Mouse (Mus musculus): ENCODE results near the gene Ncaph2. TPM values are rescaled to one million over a fixed set of nuclear protein-coding genes. Genes with fewer than 3 reads are reported as not detected.
A peak's percentile ranks its signal among the peaks of the same experiment; 100 is the strongest.

The Ncaph2 gene
- 146 and 162 TPM in 2 replicates for polyA plus RNA-seq (2015; fragmentation: Nextera tagmentation; extraction: Ambion mirVana)

DNA sequence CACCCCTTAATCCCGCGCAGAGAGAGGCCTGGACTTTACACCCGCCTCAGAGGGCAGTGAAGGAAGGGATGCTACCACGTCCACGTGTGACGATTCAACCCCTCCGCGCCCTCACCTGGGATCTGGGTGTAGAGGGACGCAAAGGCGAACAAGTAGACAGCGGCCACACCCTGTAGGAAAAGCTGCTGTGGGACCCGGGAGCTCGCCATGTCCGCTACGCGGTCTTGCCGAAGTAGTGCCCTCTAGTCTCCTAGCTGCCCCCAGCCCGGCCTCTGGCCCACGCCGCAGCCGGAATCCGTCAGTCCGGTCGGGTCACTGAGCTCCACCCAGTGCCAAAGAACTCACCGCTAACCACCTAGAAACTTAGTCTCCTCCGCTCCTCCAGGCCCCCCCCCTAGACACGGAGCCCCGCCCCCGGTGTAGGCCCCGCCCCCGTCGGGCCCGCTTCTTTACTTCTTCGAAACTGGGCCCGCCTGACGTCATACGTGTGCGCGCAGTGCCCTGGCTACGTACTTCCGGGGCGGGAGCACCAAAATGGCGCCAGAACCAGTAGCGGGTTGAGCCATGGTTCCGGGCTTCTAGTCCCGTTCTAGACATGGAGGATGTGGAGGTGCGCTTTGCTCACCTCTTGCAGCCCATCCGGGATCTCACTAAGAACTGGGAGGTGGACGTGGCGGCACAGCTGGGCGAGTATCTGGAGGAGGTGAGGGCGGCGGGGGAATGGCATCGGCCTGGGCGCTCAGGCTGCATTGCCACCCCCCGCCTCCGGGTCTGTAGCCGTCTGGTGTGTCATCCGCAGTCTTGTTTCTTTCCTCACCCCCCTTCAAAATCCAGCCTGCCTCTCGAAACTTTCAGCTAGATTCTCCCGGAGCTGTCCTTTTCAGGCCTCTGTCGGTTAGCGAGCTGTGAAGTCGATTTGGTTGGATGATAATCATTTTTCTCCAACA lies at the start of gene Ncaph2, which contains the start of gene Lmf2:
Ncaph2 (plus strand) TSS at position 479 of the 947 bp plus-strand sequence.
Lmf2 (minus strand) TSS at position 419 of the 947 bp plus-strand sequence.
- WGBS: under 1% methylated on average over 64 of the region's 64 CpGs
- peaks cover 46% of the 10 kb centered on the region for H3K36me3 ChIP-seq

DNA sequence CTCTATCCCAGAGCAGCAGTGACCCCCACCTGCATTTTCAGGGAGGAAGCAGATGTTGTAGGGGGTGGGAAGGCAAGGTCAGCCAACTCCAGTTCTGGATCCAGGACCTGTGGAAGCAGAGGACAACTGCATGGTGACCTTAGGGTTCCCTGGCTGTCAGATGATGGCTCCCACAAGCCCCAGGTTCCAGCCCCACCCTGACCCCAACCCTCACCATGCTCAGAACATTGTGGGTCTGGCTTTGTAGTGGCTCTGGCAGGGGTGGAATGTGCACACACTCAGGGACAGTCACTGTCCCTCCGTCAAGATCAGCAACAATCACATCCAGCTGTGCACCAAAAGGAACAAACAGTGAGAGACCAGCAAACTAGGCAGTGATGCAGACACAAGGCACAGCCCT lies 49.6 kb upstream of the Ncaph2 start:
- no peak overlapping the region for H3K9ac ChIP-seq
- no peaks in the 10 kb centered on the region for H3K27me3 ChIP-seq
- WGBS: 57% methylated on average over 1 of the region's 1 CpGs
- H3K4me2 ChIP-seq (replicated peaks): no peak overlapping the region
- ATAC-seq (ENCODE audit: low FRiP score, low read depth): no peak
- peaks cover 7% of the 10 kb centered on the region for H3K4me1 ChIP-seq
- no peaks in the 10 kb centered on the region for H3K9me3 ChIP-seq
- H3K36me3 ChIP-seq: peaks cover 70% of the 10 kb centered on the region
- no peak overlapping the region for H3K27ac ChIP-seq
- H3K4me3 ChIP-seq: no peak overlapping the region

More for the DNA sequence above, at the start of gene Ncaph2, which contains the start of gene Lmf2:
- Histone ChIP-seq H3K4me2 (replicated peaks) (peak within 1 kb of the TSS; percentile 85), H3K4me3 (peak within 1 kb of the TSS; percentile 85), H3K27ac (peak within 1 kb of the TSS; percentile 91), H3K9ac (peak within 1 kb of the TSS; percentile 88), H3K27me3 (no peaks in the 10 kb centered on the region), H3K9me3 (no peaks in the 10 kb centered on the region), H3K4me1 (peaks cover 35% of the 10 kb centered on the region)
- peak; percentile 92 for ATAC-seq (ENCODE audit: low FRiP score, low read depth)

DNA sequence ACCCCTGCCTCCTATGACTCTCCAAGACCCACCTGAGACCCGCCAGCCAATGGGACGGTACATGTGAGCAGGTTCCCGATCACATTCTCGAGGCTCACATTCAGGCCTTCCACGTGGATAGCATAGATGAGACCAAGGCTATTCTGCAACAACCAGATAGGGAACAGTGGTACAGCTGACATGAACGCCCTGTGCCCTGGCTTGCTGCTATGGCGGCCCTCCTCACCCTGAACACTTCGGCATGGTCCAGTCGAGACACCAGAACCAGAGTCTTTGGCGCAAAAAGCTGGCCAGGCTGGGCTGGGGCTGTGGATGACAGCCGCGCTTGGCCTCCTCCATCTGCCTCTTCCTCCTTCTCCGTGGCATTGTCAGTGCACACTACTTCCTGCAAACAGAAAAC lies 48.1 kb upstream of the Ncaph2 start:
- Histone ChIP-seq H3K4me3 (no peak overlapping the region), H3K27ac (no peak overlapping the region), H3K36me3 (peaks cover 55% of the 10 kb centered on the region), H3K9ac (no peak overlapping the region), H3K4me2 (replicated peaks) (no peak overlapping the region), H3K27me3 (no peaks in the 10 kb centered on the region), H3K4me1 (peaks cover 8% of the 10 kb centered on the region), H3K9me3 (no peaks in the 10 kb centered on the region)
- WGBS: 93% methylated on average over 13 of the region's 13 CpGs
- no peak for ATAC-seq (ENCODE audit: low FRiP score, low read depth)

DNA sequence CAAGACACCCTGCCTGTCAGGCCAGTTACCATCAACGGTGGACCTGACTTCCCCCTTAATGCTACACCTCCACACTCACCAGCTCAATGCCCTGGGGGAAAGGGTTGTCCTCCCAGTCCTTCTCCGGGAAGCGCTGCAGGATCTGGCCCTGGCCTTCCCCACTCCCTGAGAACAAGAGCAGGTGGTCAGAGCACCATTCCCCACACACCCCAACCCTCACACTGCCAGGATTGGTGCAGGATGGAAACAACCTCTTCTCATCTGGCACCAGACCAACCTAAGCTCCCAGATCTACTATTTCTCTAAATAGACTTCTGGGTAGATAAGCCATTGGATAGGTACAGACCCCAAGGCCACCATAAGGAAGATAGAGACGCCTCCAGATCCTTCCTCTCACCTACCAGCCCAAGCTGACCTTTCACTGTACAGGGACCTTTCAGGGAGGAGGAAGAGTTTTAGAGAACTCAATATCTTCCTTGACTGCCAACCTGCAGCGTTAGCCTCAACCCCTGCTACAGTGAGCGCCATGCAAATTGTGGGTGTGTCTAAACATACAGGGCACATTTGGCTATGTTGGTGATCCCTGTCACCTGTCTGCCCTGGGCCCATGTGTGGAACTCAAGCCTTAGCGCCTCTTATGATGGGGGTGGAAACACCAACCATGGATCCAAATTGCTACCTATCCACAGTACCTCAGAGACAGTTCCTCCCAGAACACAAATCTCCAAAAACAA lies 46.9 kb upstream of the Ncaph2 start:
- Histone ChIP-seq H3K9me3 (no peaks in the 10 kb centered on the region), H3K27ac (no peak overlapping the region), H3K9ac (no peak overlapping the region), H3K36me3 (peaks cover 44% of the 10 kb centered on the region), H3K4me1 (peaks cover 19% of the 10 kb centered on the region), H3K27me3 (no peaks in the 10 kb centered on the region), H3K4me2 (replicated peaks) (no peak overlapping the region), H3K4me3 (no peak overlapping the region)
- WGBS: 80% methylated on average over 7 of the region's 7 CpGs
- no peak for ATAC-seq (ENCODE audit: low FRiP score, low read depth)

DNA sequence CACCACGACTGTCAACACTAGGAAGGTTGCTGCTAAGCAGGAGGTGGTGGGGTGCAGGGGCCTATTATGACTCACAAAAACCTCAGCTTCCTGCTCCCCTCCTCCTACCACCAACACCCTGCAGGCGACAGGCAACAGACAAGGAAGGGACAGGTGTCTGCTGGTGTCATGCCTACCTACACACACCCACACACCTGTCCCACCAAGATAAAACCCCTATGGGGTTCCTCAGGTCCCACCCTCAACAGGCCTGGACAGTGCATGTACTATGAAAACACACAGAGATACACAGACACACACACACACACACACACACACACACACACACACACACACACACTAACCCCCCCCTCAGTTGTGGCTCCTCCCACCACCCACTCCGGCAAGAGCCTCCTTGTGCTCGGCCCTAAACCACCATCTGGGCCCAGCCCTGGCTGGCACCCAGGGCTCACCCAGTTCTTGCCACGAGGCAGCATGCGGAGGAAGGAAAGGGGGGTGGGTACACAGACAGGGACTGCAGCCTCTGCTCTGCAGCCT lies 45.5 kb upstream of the Ncaph2 start:
- Histone ChIP-seq H3K9me3 (no peaks in the 10 kb centered on the region), H3K4me2 (replicated peaks) (no peak overlapping the region), H3K4me1 (peaks cover 28% of the 10 kb centered on the region), H3K36me3 (peaks cover 30% of the 10 kb centered on the region), H3K27ac (no peak overlapping the region), H3K9ac (no peak overlapping the region), H3K4me3 (no peak overlapping the region), H3K27me3 (no peaks in the 10 kb centered on the region)
- 72% methylated on average over 6 of the region's 6 CpGs for WGBS
- no peak for ATAC-seq (ENCODE audit: low FRiP score, low read depth)

DNA sequence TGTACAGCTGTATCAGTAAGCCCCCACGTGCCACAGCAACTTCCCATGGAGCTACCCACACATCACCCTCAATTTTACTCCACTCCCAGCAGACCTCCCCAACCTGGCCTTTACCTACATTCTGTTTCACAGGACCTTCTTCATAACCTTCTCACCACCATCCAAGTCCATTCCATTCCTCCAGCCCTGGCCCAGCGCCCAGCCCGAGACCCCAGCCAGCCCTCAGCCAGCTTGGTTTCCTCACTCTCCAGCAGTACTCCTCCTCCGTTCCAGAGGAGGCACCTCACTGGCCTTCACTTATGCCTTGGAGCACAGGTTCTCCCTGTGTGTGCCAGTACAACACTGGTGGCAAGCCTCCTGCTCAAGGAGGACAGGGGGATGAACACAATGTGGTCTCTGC lies 42.2 kb upstream of the Ncaph2 start:
- Histone ChIP-seq H3K4me2 (replicated peaks) (peak overlapping the region; percentile 91), H3K4me3 (peak overlapping the region; percentile 94), H3K27me3 (no peaks in the 10 kb centered on the region), H3K4me1 (peaks cover 28% of the 10 kb centered on the region), H3K27ac (no peak overlapping the region), H3K36me3 (no peaks in the 10 kb centered on the region), H3K9me3 (no peaks in the 10 kb centered on the region), H3K9ac (peak overlapping the region; percentile 48; the same call in 1 of the 2 replicates)
- no peak for ATAC-seq (ENCODE audit: low FRiP score, low read depth)
- WGBS: 75% methylated on average over 4 of the region's 4 CpGs

DNA sequence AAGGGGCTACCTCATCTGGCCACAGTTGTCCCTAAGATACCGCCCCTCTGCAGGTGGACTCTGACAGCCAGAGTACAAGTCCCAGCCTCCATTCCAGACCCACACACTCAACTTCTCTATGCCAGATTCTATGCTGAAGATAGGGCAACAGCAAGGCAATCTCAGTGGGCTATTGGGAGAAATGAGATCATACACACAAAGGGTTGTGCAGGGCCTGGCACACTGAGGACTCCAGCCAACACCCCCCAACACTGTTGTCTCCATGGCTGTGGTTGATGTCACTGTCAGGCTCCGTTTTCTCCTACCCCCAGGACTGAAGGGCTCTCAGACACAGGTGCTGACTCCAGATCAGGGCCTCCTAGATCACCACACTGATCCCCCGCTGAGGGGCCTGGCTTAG lies 41.4 kb upstream of the Ncaph2 start:
- ATAC-seq (ENCODE audit: low FRiP score, low read depth): no peak; the same call in 1 of the 2 replicates
- no peaks in the 10 kb centered on the region for H3K9me3 ChIP-seq
- H3K36me3 ChIP-seq: no peaks in the 10 kb centered on the region
- no peak overlapping the region for H3K27ac ChIP-seq
- no peaks in the 10 kb centered on the region for H3K27me3 ChIP-seq
- peak overlapping the region; percentile 94 for H3K4me3 ChIP-seq
- 29% methylated on average over 3 of the region's 3 CpGs for WGBS
- H3K4me1 ChIP-seq: peaks cover 28% of the 10 kb centered on the region
- peak overlapping the region; percentile 92 for H3K9ac ChIP-seq
- peak overlapping the region; percentile 91 for H3K4me2 ChIP-seq (replicated peaks)

DNA sequence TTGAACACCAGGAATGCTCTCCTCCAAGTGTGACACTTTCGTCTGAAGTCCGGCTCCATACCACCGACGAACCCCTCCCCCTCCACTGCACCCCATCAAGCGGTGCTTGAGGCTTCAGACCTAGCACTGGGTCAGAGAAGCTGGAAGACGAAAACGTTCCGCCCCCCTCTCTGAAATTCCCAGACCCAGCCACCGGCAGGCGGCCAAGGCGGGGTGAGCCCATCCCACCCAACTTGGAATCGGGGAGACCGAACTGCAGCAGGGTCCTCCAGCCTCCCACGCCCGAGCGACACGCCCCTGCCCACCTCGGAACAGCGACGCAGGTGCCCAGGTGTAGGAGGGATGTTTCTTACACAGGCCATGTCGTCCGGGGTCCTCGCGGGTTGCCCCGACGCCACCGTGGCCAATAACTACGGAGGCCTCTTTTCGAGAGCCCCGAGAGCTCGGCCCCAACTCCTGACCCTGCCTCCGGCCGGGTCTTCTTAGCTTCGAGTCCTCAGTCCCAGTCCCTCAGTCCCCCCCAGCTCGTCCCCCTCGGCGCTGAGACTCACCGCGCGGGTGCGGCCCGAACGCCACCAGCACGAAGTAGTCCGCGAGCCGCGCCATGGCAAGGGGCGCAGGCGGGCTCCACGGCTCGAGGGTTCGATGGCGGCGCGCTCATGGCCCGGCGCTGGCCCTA lies 40.9 kb upstream of the Ncaph2 start:
- peak overlapping the region; percentile 91 for H3K4me2 ChIP-seq (replicated peaks)
- H3K4me1 ChIP-seq: peaks cover 28% of the 10 kb centered on the region
- WGBS: under 1% methylated on average over 53 of the region's 58 CpGs
- ATAC-seq (ENCODE audit: low FRiP score, low read depth): peak; percentile 49
- no peaks in the 10 kb centered on the region for H3K27me3 ChIP-seq
- no peak overlapping the region; the same call in 1 of the 2 replicates for H3K27ac ChIP-seq
- no peaks in the 10 kb centered on the region for H3K36me3 ChIP-seq
- H3K9ac ChIP-seq: peak overlapping the region; percentile 92
- H3K9me3 ChIP-seq: no peaks in the 10 kb centered on the region
- peak overlapping the region; percentile 94 for H3K4me3 ChIP-seq

DNA sequence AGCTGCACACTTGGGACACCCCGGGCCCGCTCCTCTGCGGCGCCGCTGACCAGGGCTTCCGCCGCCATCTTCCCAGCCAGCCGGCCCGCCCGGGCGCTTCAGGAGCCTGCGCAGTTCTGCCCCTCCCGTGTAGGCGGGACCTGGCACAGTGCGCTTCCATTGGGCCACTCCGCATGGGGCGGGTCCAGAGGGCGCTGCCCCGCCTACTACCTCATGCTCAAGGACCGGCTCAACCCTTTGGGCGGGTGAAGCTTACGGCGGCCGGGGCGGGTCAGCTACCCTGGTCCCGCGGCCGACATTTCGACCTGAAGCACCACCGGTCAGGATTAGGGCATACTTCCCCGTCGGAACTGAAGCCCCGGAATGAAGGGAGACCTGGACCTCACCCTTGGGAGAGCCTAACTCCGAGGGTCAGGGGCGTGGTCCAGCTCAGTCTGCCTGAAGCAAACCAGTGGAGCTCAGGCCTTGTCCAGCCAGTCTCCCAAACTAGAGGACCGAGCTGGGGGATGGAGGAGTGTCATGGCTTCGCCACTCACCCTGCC lies 40.3 kb upstream of the Ncaph2 start, which contains the start of gene Sbf1:
Sbf1 (minus strand) TSS at position 122 of the 542 bp plus-strand sequence.
- Histone ChIP-seq H3K27me3 (no peaks in the 10 kb centered on the region), H3K36me3 (no peaks in the 10 kb centered on the region), H3K4me2 (replicated peaks) (peak within 1 kb of the TSS; percentile 91), H3K9ac (peak within 1 kb of the TSS; percentile 92), H3K4me1 (peaks cover 27% of the 10 kb centered on the region), H3K9me3 (no peaks in the 10 kb centered on the region), H3K4me3 (peak within 1 kb of the TSS; percentile 94), H3K27ac (peak within 1 kb of the TSS; percentile 15; the same call in 1 of the 2 replicates)
- ATAC-seq (ENCODE audit: low FRiP score, low read depth): peak; percentile 100
- WGBS: 1% methylated on average over 37 of the region's 37 CpGs

DNA sequence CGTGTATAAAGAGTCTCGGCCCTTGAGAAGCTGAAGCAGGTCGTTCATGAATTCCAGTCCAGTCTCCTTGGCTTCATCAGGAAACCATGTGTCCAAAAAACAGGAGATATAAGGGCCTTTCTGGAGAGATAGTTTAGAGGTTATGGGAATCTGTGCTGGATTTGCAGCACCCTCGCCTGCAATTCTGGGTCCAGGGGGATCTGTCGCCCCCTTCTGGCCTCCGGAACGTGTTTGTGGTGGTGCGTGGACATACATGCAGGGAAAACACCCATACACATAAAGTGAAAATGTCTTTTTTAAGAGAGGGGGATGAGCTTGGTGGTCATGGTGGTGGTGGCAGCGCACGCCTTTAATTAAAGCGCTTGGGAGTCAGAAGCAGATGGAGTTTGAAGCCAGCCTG lies 39.4 kb upstream of the Ncaph2 start:
- no peak overlapping the region for H3K9ac ChIP-seq
- H3K4me3 ChIP-seq: no peak overlapping the region
- peak overlapping the region; percentile 91; the same call in 1 of the 2 replicates for H3K4me2 ChIP-seq (replicated peaks)
- H3K4me1 ChIP-seq: peaks cover 21% of the 10 kb centered on the region
- 0 out of 2 replicates have a peak, but pooled peaks cover 4% of the 10 kb centered on the region for H3K27me3 ChIP-seq
- no peaks in the 10 kb centered on the region for H3K36me3 ChIP-seq
- H3K9me3 ChIP-seq: no peaks in the 10 kb centered on the region
- ATAC-seq (ENCODE audit: low FRiP score, low read depth): no peak
- WGBS: 71% methylated on average over 11 of the region's 11 CpGs
- no peak overlapping the region for H3K27ac ChIP-seq

DNA sequence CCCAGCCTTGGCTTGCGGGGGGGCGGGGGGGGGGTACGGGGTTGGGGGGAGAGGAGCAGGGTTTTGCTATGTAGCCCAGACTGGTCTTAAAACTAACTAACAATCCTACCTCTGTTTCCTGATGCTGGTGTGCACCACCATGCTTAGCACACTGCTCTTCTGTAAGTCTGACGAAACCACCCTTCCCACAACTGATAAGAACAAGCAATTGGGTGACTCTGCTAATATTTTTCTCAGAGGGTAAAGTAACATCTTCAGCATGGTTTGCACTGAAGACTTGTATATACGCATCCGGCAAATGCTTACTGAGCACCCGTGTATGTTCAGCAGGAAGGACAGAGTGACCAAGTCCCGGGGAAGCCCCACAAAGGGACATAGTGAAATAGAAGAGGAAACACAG lies 34.3 kb upstream of the Ncaph2 start:
- ATAC-seq (ENCODE audit: low FRiP score, low read depth): no peak
- peaks cover 25% of the 10 kb centered on the region for H3K27me3 ChIP-seq
- 76% methylated on average over 8 of the region's 8 CpGs for WGBS
- no peak overlapping the region for H3K4me2 ChIP-seq (replicated peaks)
- no peak overlapping the region for H3K9ac ChIP-seq
- H3K4me3 ChIP-seq: no peak overlapping the region
- H3K27ac ChIP-seq: no peak overlapping the region
- no peaks in the 10 kb centered on the region for H3K36me3 ChIP-seq
- no peaks in the 10 kb centered on the region for H3K9me3 ChIP-seq
- H3K4me1 ChIP-seq: peaks cover 7% of the 10 kb centered on the region

Measured in limb, embryonic 13.5 days (tissue).